Mouse (Mus musculus): ENCODE results near the gene Ric8a.

- no peak for TF ChIP-seq CTCF (IDR thresholded peaks at IDR 0.05)
- no peak for TF ChIP-seq EP300 (IDR thresholded peaks at IDR 0.05)
These were observed 37.3 kb downstream of the Ric8a start for GRCm38 (mm10) chr7:140894031-140894430.

All from lung, postnatal 0 days (tissue).